Mouse (Mus musculus): ENCODE data around the gene Tmem189. TPM values are rescaled to one million over a fixed set of nuclear protein-coding genes. Genes with fewer than 3 reads are reported as not detected.
"Not testable (repeated sequence)": the region's sequence is repeated elsewhere in the genome, so short reads cannot be mapped to it uniquely, and the experiment has no call there.

Gene Tmem189
- polyA plus RNA-seq, 1 experiment from 2014 or later, result 41.9 TPM

DNA sequence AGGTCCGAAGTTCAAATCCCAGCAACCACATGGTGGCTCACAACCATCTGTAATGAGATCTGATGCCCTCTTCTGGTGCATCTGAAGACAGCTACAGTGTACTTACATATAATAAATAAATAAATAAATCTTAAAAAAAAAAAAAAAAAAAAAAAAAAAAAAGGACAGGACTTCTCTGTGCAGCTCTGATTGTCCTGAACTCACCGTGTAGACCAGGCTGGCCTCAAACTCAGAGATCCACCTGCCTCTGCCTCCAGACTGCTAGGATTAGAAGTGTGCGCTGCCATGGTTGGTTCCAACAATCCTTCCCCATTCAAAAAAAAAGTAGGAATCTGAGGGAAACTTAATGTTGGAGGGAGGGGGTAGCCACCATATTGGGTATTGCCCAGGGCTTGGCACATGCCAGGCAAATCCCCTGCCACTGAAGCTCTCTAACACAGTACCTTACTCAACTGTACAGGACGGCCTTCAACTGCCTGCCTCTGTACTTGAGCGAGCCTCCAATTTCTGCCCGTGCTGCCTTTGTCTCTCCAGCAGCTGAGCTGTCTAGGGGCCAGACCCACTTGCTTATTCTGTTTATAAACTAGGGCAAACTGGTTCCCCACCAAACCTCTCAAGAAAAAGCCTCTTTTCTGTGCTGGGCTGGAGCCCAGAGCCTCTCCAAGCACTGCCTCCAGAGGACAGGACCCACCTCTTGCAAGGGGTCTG is 65.1 kb downstream of the Tmem189 start:
- H3K36me3 ChIP-seq, result peaks cover 4% of the 10 kb centered on the region; the same call in 1 of the 2 replicates
- H3K27ac ChIP-seq (replicated peaks), result no peak overlapping the region

DNA sequence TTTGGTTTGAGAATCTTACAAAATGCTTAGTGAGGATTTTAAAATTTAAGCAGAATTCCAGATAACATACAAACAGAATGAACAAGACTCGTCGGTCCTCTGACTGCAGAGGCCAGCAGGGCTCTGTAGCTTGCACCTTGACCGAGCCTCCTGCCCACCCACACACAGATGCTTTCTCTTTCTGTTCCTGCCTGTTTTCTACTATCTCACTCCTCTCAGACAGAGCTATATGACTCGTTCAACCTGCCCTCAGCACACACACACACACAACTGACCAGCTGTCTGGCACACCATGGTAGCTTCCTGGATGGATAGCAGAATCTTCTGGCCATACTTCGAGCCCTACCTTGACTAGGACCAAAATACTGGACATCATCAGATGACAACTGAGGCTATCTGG is 66.7 kb downstream of the Tmem189 start:
- no peak overlapping the region for H3K27ac ChIP-seq (replicated peaks)
- ATAC-seq (ENCODE audit: low read depth), result no peak
- H3K9ac ChIP-seq, result no peak overlapping the region
- H3K27me3 ChIP-seq, result no peaks in the 10 kb centered on the region
- no peaks in the 10 kb centered on the region for H3K9me3 ChIP-seq
- no peak overlapping the region for H3K4me3 ChIP-seq
- peaks cover under 1% of the 10 kb centered on the region; the same call in 1 of the 2 replicates for H3K36me3 ChIP-seq
- H3K4me1 ChIP-seq (replicated peaks), result peaks cover 53% of the 10 kb centered on the region
- 85% methylated on average over 5 of the region's 5 CpGs for WGBS
- no peak overlapping the region for H3K4me2 ChIP-seq

More for the DNA sequence above, 65.1 kb downstream of the Tmem189 start:
- Histone ChIP-seq H3K9me3 (no peaks in the 10 kb centered on the region), H3K9ac (no peak overlapping the region), H3K4me2 (no peak overlapping the region), H3K4me3 (no peak overlapping the region), H3K4me1 (replicated peaks) (peaks cover 53% of the 10 kb centered on the region), H3K27me3 (no peaks in the 10 kb centered on the region)
- no peak for ATAC-seq (ENCODE audit: low read depth)
- WGBS, result 94% methylated on average over 5 of the region's 6 CpGs

DNA sequence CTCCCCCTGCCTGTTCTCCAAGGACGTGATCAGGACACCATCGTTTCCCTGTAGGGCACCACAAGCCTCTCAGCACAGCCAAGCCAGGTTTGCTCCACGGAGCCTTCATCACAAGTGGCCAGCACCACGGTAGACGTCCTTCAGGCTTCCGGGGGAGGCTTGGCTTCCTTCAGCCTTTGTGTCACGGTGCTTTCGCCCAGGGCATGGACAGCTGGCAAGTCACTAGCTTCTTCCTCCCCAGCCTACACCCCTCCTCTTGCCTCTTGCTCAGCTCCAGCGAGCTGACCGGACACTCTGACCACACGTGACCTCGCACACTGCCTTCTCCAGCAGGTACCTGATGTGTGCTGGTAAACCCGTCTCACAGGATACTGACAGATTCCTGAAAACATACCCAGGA is 67.3 kb downstream of the Tmem189 start:
- no peak overlapping the region for H3K4me3 ChIP-seq
- peaks cover 7% of the 10 kb centered on the region for H3K36me3 ChIP-seq
- WGBS, result 87% methylated on average over 13 of the region's 13 CpGs
- H3K4me2 ChIP-seq, result no peak overlapping the region
- H3K9me3 ChIP-seq, result no peaks in the 10 kb centered on the region
- no peak for ATAC-seq (ENCODE audit: low read depth)
- no peak overlapping the region for H3K27ac ChIP-seq (replicated peaks)
- no peak overlapping the region for H3K9ac ChIP-seq
- H3K27me3 ChIP-seq, result no peaks in the 10 kb centered on the region
- H3K4me1 ChIP-seq (replicated peaks), result peaks cover 50% of the 10 kb centered on the region

DNA sequence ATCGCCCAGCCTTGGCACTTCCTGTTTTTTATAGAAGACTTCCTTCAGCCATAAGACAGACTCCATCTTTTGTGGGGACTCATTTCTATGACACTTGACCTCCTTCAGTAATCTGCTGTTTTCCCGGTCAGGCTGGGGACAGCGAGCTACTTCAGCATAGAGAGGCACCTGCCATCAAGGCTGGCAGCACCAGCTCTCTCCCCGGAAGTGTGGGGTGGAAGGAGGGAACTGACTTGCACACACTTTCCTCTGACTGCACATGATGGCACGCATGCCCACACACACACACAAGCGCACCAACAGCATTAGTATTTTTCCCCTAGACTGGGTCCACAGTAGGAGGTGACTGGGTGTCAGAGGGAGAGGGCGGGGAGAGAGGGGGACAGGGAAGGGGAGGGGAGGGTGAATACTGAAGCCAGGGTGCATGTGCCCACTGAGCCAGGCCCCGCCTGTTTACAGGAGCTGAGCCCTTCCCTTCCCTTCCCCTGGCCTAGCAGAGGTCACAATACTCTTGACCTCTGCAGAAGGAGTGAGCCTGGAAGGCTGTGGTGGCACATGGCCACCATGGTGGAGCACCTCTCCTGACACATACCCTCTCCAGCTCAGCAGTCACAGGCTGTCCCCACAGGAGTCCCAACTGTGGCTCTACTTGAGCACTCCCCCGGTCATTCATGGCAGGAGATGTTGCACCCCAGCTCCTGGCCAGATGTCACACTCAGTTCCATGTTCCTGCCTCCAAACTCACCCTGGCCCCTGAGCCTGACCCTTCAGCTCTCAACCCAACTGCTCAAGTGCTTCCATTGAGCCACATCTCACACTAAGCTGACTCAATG is 68.2 kb downstream of the Tmem189 start:
- 85% methylated on average over 9 of the region's 9 CpGs for WGBS

DNA sequence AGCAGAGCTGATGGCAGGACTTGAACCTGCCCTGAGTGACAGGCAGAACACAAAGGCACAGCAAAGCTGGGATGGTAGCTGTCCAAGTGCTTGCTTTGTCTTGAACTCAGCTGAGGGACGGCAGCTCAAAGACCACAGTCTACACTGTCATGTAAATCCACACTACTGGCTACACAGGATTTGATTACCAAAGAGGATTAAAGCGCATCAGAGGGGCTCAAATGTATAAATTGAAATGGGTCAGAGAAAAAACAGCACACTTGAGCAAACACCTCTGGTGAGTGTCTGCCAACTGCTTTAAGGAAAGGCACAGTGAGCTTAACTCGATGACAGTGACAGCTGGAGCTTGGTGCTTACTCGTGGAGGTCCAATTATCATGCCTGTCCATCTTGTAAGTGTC is 72.2 kb downstream of the Tmem189 start:
- H3K4me3 ChIP-seq, result no peak overlapping the region
- H3K9ac ChIP-seq, result no peak overlapping the region
- WGBS, result 77% methylated on average over 4 of the region's 4 CpGs
- ATAC-seq (ENCODE audit: low read depth), result no peak
- H3K27ac ChIP-seq (replicated peaks), result no peak overlapping the region
- peaks cover 55% of the 10 kb centered on the region for H3K36me3 ChIP-seq
- no peak overlapping the region for H3K4me2 ChIP-seq
- H3K4me1 ChIP-seq (replicated peaks), result peaks cover 24% of the 10 kb centered on the region
- H3K9me3 ChIP-seq, result no peaks in the 10 kb centered on the region
- H3K27me3 ChIP-seq, result no peaks in the 10 kb centered on the region

More for the DNA sequence above, 68.2 kb downstream of the Tmem189 start:
- peaks cover 43% of the 10 kb centered on the region for H3K4me1 ChIP-seq (replicated peaks)
- H3K27me3 ChIP-seq, result no peaks in the 10 kb centered on the region
- H3K4me2 ChIP-seq, result no peak overlapping the region
- peaks cover 15% of the 10 kb centered on the region for H3K36me3 ChIP-seq
- ATAC-seq (ENCODE audit: low read depth), result no peak
- no peaks in the 10 kb centered on the region for H3K9me3 ChIP-seq
- no peak overlapping the region for H3K4me3 ChIP-seq
- H3K9ac ChIP-seq, result no peak overlapping the region
- no peak overlapping the region for H3K27ac ChIP-seq (replicated peaks)

DNA sequence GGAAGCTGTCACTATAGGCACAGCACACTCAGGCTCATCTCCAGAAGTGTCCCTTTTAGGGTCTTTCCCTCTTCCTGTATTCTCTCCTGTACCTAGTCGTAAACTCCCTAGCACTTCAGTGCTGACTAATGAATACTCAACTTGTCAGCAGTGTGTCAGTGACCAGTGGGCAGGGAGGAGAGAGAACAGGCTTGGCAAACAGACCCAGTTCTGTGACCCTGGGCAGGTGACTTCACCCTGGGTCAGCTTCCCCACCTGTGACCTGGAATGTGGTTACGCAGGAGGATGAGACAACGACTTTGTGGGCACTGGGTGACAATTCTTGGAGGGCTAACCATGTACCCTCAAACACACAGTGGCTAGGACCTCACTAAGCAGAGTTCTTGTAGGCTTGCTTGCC is 72.6 kb downstream of the Tmem189 start:
- no peak overlapping the region for H3K4me3 ChIP-seq
- H3K27ac ChIP-seq (replicated peaks), result no peak overlapping the region
- no peak overlapping the region for H3K9ac ChIP-seq
- WGBS, result 91% methylated on average over 3 of the region's 3 CpGs
- no peak for ATAC-seq (ENCODE audit: low read depth)
- H3K4me1 ChIP-seq (replicated peaks), result peaks cover 24% of the 10 kb centered on the region
- no peaks in the 10 kb centered on the region for H3K27me3 ChIP-seq
- no peak overlapping the region for H3K4me2 ChIP-seq
- no peaks in the 10 kb centered on the region for H3K9me3 ChIP-seq
- H3K36me3 ChIP-seq, result peaks cover 59% of the 10 kb centered on the region

DNA sequence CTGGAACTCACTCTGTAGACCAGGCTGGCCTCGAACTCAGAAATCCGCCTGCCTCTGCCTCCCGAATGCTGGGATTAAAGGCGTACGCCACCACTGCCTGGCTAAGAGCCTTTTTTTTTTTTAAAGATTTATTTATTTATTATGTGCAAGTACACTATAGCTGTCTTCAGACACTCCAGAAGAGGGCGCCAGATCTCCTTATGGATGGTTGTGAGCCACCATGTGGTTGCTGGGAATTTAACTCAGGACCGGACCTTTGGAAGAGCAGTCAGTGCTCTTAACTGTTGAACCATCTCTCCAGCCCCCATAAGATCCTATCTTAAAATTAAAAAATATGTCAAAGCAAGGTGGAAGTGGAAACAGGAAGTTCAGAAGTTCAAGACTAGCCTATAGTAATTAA is 76.3 kb downstream of the Tmem189 start:
- not testable (repeated sequence) for H3K9ac ChIP-seq; H3K9me3 ChIP-seq; H3K4me2 ChIP-seq; H3K4me3 ChIP-seq; ATAC-seq (ENCODE audit: low read depth); H3K4me1 ChIP-seq (replicated peaks); H3K27ac ChIP-seq (replicated peaks); H3K27me3 ChIP-seq
- 97% methylated on average over 7 of the region's 7 CpGs for WGBS
- H3K36me3 ChIP-seq, result peaks cover 80% of the 10 kb centered on the region

DNA sequence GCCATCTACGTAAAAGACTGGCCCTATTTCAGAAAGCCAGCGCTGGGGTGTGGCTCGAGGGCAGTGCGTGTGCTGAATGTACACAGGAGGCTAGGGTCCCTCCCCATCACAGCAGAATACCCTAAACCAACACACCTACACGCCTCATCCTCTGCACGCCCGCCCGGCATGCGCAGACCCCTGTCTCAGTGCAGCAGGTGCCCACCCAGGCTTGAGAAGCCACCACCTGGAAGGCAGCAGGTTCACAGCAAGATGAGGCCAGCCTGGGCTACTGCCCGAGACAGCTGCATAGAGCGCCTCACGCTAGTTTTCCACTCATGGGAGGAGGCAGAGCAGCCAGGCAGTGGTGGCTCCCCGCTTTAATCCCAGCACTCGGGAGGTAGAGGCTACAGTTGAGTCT is 77.5 kb downstream of the Tmem189 start:
- peaks cover 77% of the 10 kb centered on the region for H3K36me3 ChIP-seq
- no peak for ATAC-seq (ENCODE audit: low read depth)
- H3K4me2 ChIP-seq, result no peak overlapping the region
- no peak overlapping the region for H3K9ac ChIP-seq
- 95% methylated on average over 14 of the region's 14 CpGs for WGBS
- H3K4me1 ChIP-seq (replicated peaks), result no peaks in the 10 kb centered on the region
- H3K4me3 ChIP-seq, result no peak overlapping the region
- H3K27me3 ChIP-seq, result no peaks in the 10 kb centered on the region
- H3K27ac ChIP-seq (replicated peaks), result no peak overlapping the region
- H3K9me3 ChIP-seq, result no peaks in the 10 kb centered on the region

DNA sequence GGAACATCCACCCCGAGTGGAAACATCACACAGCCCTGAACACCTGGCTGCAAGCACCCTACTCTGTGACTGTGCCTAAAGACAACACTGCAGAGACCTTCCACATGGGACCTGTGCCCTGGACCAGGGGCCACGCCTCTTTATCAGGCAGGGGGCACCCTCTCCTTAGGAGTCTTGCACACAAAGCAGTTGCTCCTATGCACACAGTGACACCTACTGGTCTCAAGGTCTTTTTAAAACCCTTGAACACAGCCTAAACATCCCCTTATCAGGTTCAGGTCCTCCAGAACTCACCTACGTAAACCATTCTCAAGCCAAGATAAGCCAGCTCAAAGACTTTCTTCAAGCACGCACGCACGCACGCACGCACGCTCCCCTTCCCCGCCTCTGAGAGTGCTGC is 78.3 kb downstream of the Tmem189 start:
- Histone ChIP-seq H3K4me1 (replicated peaks) (no peaks in the 10 kb centered on the region), H3K4me3 (no peak overlapping the region), H3K27me3 (no peaks in the 10 kb centered on the region), H3K27ac (replicated peaks) (no peak overlapping the region), H3K4me2 (no peak overlapping the region), H3K9ac (no peak overlapping the region), H3K9me3 (no peaks in the 10 kb centered on the region), H3K36me3 (peaks cover 77% of the 10 kb centered on the region)
- 94% methylated on average over 10 of the region's 10 CpGs for WGBS
- no peak for ATAC-seq (ENCODE audit: low read depth)

DNA sequence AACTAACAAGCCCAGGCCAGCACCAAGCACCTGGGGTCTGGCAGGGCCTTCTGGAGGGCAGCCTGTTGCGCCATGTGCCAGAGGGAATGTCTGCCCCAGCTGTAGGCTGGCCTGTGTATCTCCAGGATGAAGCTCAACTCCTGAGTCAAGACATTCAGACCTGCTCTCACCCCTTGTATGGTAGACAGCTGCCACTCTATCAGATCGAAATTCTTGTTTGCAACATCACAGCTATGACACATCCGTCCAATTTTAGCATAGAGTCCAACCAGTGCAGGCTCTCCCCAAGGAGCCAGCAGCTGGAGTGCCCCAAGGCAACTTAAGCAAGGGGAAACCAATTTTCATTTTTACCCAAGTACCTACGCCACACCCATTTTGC is 82.9 kb downstream of the Tmem189 start:
- Histone ChIP-seq H3K4me1 (replicated peaks) (no peaks in the 10 kb centered on the region; the same call in 1 of the 2 replicates), H3K27ac (replicated peaks) (no peak overlapping the region), H3K9ac (no peak overlapping the region), H3K4me3 (no peak overlapping the region), H3K4me2 (no peak overlapping the region), H3K27me3 (no peaks in the 10 kb centered on the region), H3K36me3 (peaks cover 32% of the 10 kb centered on the region), H3K9me3 (no peaks in the 10 kb centered on the region)
- ATAC-seq (ENCODE audit: low read depth), result no peak
- WGBS, result 92% methylated on average over 4 of the region's 4 CpGs

DNA sequence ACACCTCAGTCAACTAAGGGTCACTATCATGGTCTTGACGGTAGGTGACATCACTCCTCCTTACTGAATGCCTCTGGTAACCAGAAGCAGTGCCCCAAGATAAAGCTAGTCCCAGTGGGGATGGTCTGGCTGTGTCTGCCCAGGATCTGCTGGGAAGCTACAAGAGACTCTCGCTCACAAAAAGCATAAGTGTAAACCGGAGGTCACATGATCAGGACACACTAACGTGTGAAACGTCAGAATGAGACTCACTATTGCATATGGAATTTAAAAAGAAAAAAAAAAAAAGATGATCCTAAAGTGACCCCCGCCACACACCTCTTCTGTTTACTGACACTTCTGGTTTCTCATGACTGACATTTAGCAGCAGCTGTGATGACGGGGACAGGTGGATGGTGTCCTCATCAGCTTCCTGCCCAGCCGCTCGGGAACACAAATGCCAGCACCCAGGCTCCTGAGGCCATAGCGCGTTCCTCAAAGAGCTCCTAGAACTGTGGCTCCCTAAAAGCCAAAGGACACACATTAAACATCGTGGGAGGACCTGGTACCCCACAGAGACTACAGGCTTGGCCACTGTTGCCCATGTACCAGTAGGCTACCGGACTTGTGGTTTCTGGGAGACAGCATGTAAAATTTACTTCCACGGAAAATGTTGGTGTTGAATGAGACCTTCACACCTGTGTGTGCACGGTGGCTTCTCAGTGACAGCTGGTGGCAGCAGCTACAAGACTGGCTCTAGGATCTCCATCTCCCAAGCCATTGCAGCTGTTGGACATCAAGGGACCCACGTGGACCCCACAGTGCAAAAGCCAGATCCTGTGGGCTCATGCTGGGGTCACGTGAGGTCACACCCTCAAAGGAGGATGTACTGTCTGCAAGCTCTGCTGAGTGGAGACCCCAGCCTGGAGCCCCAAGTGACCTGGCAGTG is 83.5 kb downstream of the Tmem189 start:
- 76% methylated on average over 17 of the region's 17 CpGs for WGBS
- no peak for ATAC-seq (ENCODE audit: low read depth)

More for the DNA sequence above, 83.5 kb downstream of the Tmem189 start:
- no peak overlapping the region for H3K27ac ChIP-seq (replicated peaks)
- H3K27me3 ChIP-seq, result peaks cover under 1% of the 10 kb centered on the region; the same call in 1 of the 2 replicates
- no peak overlapping the region for H3K4me2 ChIP-seq
- no peak overlapping the region for H3K4me3 ChIP-seq
- no peaks in the 10 kb centered on the region for H3K9me3 ChIP-seq
- H3K36me3 ChIP-seq, result peaks cover 30% of the 10 kb centered on the region
- no peaks in the 10 kb centered on the region; the same call in 1 of the 2 replicates for H3K4me1 ChIP-seq (replicated peaks)
- no peak overlapping the region for H3K9ac ChIP-seq

Measured in neural tube, embryonic 13.5 days (tissue).